Mouse (Mus musculus) A20 (cell line): ENCODE measurements at regions not wholly inside any gene's neighbourhood (a gene's known extent, or its start where the extent isn't known, plus 50 kb on each side); places are given as distances from the start of the nearest gene placed in this dataset.
A peak's percentile ranks its signal among the peaks of the same experiment; 100 is the strongest.

ENCODE experiments used
- DNase-seq: peaks from one replicate; pipeline ENCODE4 v3.0.0-alpha.2; 2011; ENCODE audit warnings: low read depth, low spot score

DNA sequence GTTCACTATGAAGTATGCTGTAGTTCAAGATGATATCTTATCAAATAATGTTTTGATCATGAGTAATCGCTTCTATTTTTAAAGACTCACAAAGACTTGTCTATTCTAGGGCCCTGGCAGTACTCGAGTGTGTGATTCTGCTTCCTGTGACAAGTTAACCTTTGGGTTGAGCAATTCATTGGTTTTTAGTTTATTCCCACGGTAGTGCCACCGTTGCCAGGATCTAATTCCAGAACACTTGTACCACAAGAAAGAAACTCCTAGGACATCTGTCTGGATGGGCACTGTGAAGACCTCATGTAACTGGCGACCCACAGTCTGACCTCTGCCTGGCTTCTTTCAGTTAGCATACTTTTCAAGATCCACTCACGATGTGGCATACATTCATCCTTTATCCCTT lies 134.7 kb upstream of the Mkln1 start:
- no peak for DNase-seq

DNA sequence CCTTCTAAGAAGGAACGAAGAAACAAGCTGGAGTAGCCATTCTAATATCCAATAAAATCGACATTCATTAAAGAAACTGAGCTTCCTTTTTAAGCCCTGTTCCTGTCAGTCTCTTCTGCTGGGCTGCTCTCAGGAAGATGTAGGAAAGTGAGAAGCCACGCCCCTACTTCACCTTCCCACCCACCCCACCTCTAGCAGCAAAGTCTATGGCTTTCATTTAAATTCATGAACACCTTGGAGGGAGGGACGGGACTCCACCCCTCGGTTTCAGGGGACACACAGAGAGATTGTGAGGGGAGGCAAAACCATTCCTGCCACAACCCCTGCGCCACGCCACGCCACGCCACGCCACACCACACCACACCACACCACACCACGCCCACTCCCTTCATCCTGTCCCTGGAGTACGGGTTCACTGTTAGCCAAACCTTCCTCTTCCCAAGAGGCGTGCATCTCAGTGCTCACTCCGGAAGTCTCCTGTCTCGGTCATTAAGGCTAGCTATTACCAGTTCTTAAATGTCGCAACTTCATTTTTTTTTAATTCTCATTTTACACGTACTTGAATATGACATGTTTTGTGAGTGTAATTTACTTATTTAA lies 132.0 kb upstream of the Mkln1 start:
- no peak for DNase-seq

DNA sequence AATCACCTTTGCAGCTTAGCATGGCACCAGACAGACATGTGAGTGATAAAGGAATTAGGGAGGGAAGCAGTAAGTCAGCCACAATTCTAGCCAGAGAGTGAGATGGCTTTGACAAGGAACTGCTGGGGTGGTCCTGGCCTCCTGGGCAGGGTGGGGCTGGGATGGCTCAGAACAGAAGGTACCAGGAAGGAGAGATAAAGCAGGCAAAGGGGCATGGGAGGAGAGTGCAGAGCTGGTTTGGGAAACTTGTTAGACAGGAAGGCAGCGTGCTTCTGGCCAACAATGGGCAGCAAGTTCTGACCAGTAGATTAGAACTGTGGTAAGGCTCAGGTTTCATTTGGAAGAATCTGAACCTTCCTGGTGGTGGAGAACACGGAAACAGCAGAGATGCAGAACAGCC lies 130.5 kb upstream of the Mkln1 start:
- no peak for DNase-seq

GRCm38 (mm10) chr6:31273816-31274215 lies 124.7 kb upstream of the Mkln1 start:
- DNase-seq, result no peak

- no peak for DNase-seq
These were observed 124.3 kb upstream of the Mkln1 start for GRCm38 (mm10) chr6:31274236-31274635.

GRCm38 (mm10) chr6:31277792-31278191 lies 120.7 kb upstream of the Mkln1 start:
- DNase-seq, result no peak

DNA sequence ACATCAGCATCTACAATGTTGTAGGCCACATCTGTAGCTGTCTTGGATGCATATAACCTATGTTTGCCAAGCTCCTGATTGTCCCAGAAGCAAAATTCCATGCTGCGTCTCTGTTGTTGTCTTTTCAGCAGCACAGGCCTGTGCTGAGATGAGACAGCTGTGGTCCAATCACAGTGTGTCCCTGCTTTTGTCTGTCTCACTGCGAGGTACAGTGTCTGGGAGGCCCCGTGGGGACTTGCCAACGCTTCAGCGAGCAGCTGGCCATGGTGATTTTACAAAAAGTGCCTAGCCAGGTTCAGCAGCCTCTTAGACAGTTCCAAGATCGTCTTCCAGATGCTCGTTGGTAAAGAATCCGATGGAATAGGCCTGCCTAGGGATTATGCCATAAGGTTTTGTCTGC lies 114.6 kb upstream of the Mkln1 start:
- DNase-seq, result no peak

DNA sequence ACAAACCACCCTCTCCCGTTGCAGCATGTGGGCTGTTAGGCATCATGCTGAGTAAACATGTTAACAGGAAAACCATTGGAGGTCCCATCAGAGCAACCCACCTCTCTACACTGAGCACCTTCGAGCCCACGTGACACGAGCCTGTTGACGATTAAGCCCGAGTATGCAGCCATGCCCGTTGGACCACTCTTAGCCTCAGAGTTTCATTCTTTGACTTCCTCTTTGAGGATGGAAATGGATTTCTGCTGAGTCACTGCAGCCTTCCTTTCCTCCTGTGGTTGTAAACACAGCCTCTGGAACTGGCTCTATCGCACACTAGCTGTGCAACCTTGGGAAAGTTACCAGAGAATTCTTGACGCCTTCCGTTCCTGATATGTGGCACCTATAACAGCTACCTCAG lies 114.1 kb upstream of the Mkln1 start:
- peak; percentile 59 for DNase-seq

- peak; percentile 3 for DNase-seq
These were observed 113.5 kb upstream of the Mkln1 start for GRCm38 (mm10) chr6:31285064-31285463.

GRCm38 (mm10) chr6:31285981-31286737 lies 112.4 kb upstream of the Mkln1 start:
- no peak for DNase-seq

GRCm38 (mm10) chr6:31287176-31287575 lies 111.4 kb upstream of the Mkln1 start:
- DNase-seq, result no peak

- no peak for DNase-seq
These were observed 110.8 kb upstream of the Mkln1 start for GRCm38 (mm10) chr6:31287686-31288085.

DNA sequence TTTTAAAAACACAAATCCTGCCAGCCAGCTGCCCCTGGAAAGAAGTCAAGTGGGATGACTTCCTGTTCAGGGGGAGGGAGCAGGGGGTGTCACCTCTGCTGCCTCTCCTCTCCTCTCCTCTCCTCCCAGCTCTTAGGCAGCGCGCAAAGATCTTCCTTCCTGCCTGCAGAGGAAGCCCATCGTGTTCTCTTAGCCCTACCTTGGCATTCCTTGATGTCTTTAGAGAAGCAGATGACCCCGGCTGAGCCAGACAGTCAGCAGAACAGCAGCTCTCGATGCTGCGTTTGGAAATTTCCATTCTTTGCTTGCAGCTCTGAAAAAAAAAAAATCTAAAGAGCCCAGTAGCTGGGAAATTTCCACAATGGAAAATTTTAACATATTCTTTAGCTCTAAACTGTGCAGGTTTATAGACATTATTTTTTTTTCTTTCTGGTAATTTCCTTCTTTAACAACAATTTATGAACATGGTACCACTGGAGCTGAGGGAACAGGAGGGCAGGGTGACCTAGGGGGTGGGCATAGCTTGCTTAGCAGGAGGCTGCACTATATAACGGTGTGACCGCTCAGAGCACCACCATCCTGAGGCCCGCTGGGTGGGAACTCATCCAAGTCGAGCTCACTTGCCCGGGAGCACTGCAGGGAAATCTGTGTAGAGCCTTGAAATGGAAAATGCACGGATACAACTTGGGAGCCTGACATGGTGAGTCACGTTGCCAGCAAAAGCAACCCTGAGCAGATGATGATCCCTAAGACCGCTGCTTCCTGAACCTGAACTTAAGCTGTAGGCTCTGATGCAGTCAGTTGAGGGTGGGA lies 109.9 kb upstream of the Mkln1 start:
- no peak for DNase-seq

DNA sequence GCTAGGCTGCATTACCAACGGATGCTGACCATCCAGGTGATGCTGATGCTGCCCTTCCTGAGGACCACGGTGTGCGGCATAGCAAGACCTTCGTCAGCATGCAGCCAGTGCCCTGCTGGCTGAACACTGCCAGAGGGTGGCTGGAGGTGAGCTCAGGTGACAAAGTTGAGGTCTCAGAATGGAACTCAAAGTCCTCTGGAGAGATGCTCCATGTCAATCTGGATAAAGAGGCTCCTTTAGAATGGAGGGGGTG lies 109.4 kb upstream of the Mkln1 start:
- DNase-seq, result no peak

GRCm38 (mm10) chr6:31292081-31292480 lies 106.5 kb upstream of the Mkln1 start:
- no peak for DNase-seq

- DNase-seq, result no peak
These were observed 105.5 kb upstream of the Mkln1 start for GRCm38 (mm10) chr6:31293008-31293407.

DNA sequence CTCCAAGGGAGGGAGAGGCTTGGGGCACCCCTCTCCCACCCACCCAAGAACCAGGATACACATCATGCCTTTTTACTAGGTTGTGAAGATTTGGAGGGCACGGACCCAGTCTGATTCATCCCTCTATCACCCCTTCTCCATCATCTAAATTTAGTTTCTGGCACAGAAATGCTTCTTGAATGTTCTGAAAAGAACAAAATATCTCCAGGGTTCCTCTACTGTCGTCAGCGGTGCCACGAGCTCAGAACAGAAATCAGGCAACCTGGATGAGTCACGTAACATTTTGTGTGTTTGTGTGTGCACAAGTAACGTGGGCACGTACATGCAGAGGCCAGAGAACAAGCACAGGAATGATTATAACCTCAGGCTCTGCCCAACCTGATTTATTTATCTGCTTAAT lies 99.1 kb upstream of the Mkln1 start:
- no peak for DNase-seq

GRCm38 (mm10) chr6:31305736-31306135 lies 92.8 kb upstream of the Mkln1 start:
- no peak for DNase-seq

- DNase-seq, result no peak
These were observed 91.4 kb upstream of the Mkln1 start for GRCm38 (mm10) chr6:31307047-31307633.

DNA sequence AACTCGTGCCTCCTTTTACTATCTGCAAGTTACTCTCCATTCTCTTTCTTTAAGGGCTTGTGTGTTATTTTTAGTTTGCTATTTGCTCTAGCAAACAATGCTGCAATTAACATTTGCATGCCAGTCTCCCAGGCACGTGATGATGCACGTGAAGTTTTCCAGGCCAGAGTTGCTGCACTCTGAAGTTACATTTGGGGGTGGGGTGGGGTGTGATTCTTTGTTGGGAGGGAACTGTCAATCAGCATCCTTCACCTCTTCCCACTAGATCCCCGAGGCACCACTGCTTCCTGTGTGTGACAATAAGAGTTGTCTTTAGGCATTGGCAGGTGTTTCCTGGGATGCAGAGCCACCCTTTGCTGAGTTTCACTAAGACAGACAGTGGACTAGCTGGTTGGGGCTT lies 90.6 kb upstream of the Mkln1 start:
- DNase-seq, result no peak

- DNase-seq, result no peak
These were observed 87.9 kb upstream of the Mkln1 start for GRCm38 (mm10) chr6:31310660-31311059.

- DNase-seq, result no peak
These were observed 84.6 kb upstream of the Mkln1 start for GRCm38 (mm10) chr6:31313869-31314470.
